Mouse (Mus musculus): Measurements from ENCODE around the gene Aff3. TPM values are rescaled to one million over a fixed set of nuclear protein-coding genes. Genes with fewer than 3 reads are reported as not detected.

Gene Aff3
- polyA plus RNA-seq, 1 experiment from 2014 or later, result 5.7 TPM

DNA sequence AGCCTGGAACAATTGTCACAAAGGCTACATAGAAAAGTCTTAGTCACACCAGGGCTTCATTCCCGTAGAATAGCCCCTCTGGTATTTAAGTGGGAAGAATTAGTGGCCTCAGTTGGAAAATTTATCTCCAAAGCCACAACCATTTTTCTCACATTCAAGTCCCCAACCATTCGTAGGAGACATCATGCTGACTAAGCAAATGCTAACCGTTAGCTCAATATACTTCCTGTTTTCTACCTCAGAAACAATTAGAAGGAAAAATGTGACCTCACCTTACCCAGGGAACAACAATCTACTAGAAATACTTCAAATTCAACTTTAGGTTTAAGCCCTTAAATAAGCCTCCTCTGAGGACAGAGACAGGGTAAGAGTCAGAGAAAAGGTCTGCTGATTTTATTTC lies 256.5 kb downstream of the Aff3 start:
- no peak overlapping the region for H3K27ac ChIP-seq (ENCODE audit: poor library complexity, severe bottlenecking)
- ATAC-seq (ENCODE audit: insufficient number of reproducible peaks, low FRiP score), result no peak
- H3K9me3 ChIP-seq (replicated peaks), result no peaks in the 10 kb centered on the region
- 71% methylated on average over 3 of the region's 3 CpGs for WGBS
- H3K27me3 ChIP-seq (replicated peaks), result no peaks in the 10 kb centered on the region
- peaks cover 19% of the 10 kb centered on the region for H3K4me1 ChIP-seq (replicated peaks)
- no peaks in the 10 kb centered on the region for H3K36me3 ChIP-seq
- no peak overlapping the region for H3K4me2 ChIP-seq
- no peak overlapping the region for H3K4me3 ChIP-seq
- H3K9ac ChIP-seq, result no peak overlapping the region

DNA sequence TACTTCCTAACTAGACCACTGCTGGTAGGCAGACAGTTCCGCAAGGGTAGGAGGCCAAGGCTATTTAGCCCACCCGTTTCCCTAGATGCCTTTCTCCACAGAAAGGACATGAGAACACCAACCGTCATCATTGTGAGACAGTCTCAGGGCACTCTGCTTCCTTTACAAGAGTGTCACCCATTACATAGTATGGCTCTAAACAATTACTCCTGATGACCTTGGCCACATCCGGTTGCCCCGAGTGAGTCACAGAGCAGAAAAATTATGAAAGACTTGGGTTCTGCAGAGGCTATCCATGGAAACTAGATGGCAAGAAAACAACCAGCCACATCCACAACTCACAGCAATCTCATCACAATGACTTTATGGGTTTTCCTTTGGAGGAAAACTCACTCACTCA lies 261.0 kb downstream of the Aff3 start:
- Histone ChIP-seq H3K27me3 (replicated peaks) (no peaks in the 10 kb centered on the region), H3K4me2 (no peak overlapping the region), H3K36me3 (no peaks in the 10 kb centered on the region), H3K4me1 (replicated peaks) (peaks cover 16% of the 10 kb centered on the region), H3K9me3 (replicated peaks) (no peaks in the 10 kb centered on the region; the same call in 1 of the 2 replicates), H3K4me3 (no peak overlapping the region), H3K9ac (no peak overlapping the region), H3K27ac (ENCODE audit: poor library complexity, severe bottlenecking) (no peak overlapping the region)
- ATAC-seq (ENCODE audit: insufficient number of reproducible peaks, low FRiP score), result no peak
- 83% methylated on average over 5 of the region's 5 CpGs for WGBS

DNA sequence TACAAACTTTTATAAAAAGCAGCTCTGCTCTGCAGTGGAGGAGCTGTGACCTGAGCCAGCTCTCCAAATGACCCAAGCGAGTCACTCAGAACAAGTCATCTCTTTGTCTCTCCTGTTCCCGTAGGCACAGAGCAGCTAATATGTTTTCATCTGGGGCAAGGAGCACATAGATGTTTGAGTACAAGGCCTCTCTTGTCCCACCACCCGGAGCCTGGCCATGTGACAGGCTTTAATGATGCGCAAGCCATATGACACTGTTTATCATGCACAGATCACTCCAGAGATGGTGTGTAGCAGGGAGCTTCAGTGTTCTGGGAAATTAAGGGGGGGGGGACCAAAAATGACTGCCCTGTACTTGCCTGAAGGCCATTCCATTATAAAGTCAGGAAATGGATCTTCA lies 262.9 kb downstream of the Aff3 start:
- no peak overlapping the region for H3K4me2 ChIP-seq
- no peak overlapping the region for H3K27ac ChIP-seq (ENCODE audit: poor library complexity, severe bottlenecking)
- H3K27me3 ChIP-seq (replicated peaks), result no peaks in the 10 kb centered on the region
- H3K9ac ChIP-seq, result no peak overlapping the region
- no peak overlapping the region for H3K4me3 ChIP-seq
- H3K4me1 ChIP-seq (replicated peaks), result peaks cover 27% of the 10 kb centered on the region
- H3K36me3 ChIP-seq, result no peaks in the 10 kb centered on the region
- ATAC-seq (ENCODE audit: insufficient number of reproducible peaks, low FRiP score), result no peak
- no peaks in the 10 kb centered on the region; the same call in 1 of the 2 replicates for H3K9me3 ChIP-seq (replicated peaks)
- WGBS, result 63% methylated on average over 4 of the region's 4 CpGs

DNA sequence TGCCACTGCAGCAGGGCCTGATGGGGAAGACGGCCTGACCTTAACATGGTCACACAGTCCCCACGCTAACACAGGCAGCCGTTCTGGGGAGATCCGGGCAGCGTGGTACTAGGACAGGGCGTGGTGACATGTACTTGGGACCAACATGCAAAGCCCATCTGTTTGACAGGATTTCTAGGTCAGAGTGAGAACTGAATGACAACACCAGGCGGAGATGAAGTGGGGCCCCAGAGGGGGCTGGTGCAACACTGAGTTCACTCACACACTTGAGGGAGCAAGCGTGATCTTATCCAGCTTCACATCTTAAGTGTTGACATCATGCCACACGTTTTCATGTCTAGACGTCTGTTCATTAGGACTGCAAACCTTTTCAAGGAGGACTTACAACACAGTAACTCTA lies 265.5 kb downstream of the Aff3 start:
- no peaks in the 10 kb centered on the region for H3K36me3 ChIP-seq
- no peaks in the 10 kb centered on the region for H3K27me3 ChIP-seq (replicated peaks)
- WGBS, result 67% methylated on average over 10 of the region's 10 CpGs
- H3K4me1 ChIP-seq (replicated peaks), result peaks cover 36% of the 10 kb centered on the region
- no peak overlapping the region for H3K4me3 ChIP-seq
- no peaks in the 10 kb centered on the region; the same call in 1 of the 2 replicates for H3K9me3 ChIP-seq (replicated peaks)
- H3K9ac ChIP-seq, result no peak overlapping the region
- no peak overlapping the region for H3K4me2 ChIP-seq
- H3K27ac ChIP-seq (ENCODE audit: poor library complexity, severe bottlenecking), result no peak overlapping the region
- ATAC-seq (ENCODE audit: insufficient number of reproducible peaks, low FRiP score), result no peak

DNA sequence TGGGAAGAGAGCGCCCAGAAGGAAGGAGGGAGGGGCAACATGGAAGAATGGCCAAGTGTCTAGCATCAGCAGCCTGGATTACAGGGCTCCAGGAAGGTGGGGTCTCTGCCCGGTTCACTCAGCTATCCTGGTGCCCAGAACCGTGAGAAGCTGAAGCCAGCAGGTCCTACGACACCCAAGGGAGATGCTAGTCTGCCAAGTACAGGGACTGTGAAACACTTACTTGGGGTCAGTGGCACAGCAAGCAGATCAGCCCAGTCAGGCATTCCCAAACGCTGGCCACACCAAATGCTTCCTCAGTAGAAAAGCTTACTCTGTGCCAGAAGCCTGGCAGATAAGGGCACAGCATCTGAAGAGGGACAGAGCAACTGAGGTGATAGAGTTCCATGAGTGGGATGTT lies 266.2 kb downstream of the Aff3 start:
- Histone ChIP-seq H3K4me1 (replicated peaks) (peaks cover 43% of the 10 kb centered on the region), H3K27ac (ENCODE audit: poor library complexity, severe bottlenecking) (no peak overlapping the region)
- WGBS, result 51% methylated on average over 5 of the region's 5 CpGs

DNA sequence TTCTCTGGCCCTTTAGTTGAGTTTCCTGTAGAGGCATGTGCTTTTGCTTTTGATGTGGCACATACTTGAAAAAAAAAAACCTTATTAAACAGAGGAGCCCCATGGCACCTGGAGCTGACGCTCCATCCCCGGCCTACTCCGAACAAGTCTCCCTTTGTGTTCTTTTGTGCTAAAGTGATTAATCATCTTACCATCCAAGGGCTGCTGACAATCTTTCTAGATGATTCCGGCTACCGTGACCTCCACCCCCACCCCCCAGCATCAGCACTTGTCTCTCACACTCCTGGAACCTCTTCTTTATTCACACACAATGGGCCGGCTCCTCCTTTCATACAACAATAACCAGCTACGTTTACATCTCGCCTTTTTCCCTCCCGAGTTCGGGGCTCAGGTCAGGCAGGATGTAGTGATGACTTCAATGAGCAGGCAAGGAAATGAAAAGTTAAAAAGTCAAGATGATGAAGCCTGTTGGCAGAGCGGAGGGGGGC lies 269.5 kb downstream of the Aff3 start:
- no peak overlapping the region for H3K4me3 ChIP-seq
- no peak overlapping the region for H3K4me2 ChIP-seq
- 58% methylated on average over 11 of the region's 11 CpGs for WGBS
- H3K4me1 ChIP-seq (replicated peaks), result peaks cover 45% of the 10 kb centered on the region
- H3K9ac ChIP-seq, result no peak overlapping the region
- no peaks in the 10 kb centered on the region; the same call in 1 of the 2 replicates for H3K9me3 ChIP-seq (replicated peaks)
- H3K36me3 ChIP-seq, result no peaks in the 10 kb centered on the region
- ATAC-seq (ENCODE audit: insufficient number of reproducible peaks, low FRiP score), result no peak
- H3K27ac ChIP-seq (ENCODE audit: poor library complexity, severe bottlenecking), result no peak overlapping the region
- no peaks in the 10 kb centered on the region for H3K27me3 ChIP-seq (replicated peaks)

More for the DNA sequence above, 266.2 kb downstream of the Aff3 start:
- no peaks in the 10 kb centered on the region for H3K36me3 ChIP-seq
- no peak for ATAC-seq (ENCODE audit: insufficient number of reproducible peaks, low FRiP score)
- no peak overlapping the region for H3K4me3 ChIP-seq
- no peak overlapping the region for H3K9ac ChIP-seq
- H3K27me3 ChIP-seq (replicated peaks), result no peaks in the 10 kb centered on the region
- H3K9me3 ChIP-seq (replicated peaks), result no peaks in the 10 kb centered on the region; the same call in 1 of the 2 replicates
- H3K4me2 ChIP-seq, result no peak overlapping the region

DNA sequence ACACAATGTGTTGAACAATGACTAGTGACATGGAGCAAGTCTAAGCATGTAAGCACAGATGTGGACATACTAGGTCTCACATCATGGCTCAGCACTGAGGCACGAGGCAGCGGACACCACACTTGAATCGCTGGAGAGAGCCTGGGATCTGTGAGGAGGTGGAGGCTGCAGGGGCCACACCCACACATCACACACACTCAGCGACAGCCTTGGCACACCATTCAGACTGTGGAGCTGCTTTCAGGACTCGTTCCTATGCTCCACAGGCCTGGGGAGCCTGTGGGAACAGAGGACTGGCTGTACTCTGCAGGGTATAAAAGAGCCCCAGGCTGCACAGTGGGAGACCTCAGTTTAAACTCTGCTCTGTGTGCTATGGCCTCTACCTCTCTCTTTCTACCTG lies 270.3 kb downstream of the Aff3 start:
- Histone ChIP-seq H3K4me2 (no peak overlapping the region), H3K4me3 (no peak overlapping the region), H3K27ac (ENCODE audit: poor library complexity, severe bottlenecking) (no peak overlapping the region), H3K9me3 (replicated peaks) (no peaks in the 10 kb centered on the region), H3K27me3 (replicated peaks) (no peaks in the 10 kb centered on the region), H3K9ac (no peak overlapping the region), H3K4me1 (replicated peaks) (peaks cover 45% of the 10 kb centered on the region), H3K36me3 (no peaks in the 10 kb centered on the region)
- no peak for ATAC-seq (ENCODE audit: insufficient number of reproducible peaks, low FRiP score)
- 28% methylated on average over 5 of the region's 5 CpGs for WGBS

DNA sequence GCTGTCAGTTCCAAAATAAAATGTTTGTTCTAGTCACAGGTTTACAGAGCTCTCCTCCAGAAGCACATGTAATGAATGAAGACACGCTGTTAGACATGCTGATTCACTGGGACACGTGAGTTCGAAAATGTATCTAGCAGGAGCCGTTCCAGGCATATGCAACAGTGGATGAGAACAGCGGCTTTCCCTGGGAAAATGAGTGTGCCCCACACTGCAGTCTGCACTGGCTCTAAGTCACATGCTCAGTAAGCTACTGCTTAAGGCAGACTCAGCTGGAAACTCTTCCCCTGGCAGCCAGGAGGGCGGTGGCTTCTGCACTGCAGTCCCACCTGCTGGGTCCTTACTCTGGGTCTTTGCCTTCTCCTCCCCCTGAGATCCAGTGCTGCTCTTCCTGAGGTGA lies 271.2 kb downstream of the Aff3 start:
- no peak overlapping the region for H3K4me2 ChIP-seq
- H3K9me3 ChIP-seq (replicated peaks), result no peaks in the 10 kb centered on the region
- no peaks in the 10 kb centered on the region for H3K36me3 ChIP-seq
- no peak overlapping the region for H3K9ac ChIP-seq
- WGBS, result 38% methylated on average over 6 of the region's 6 CpGs
- no peak for ATAC-seq (ENCODE audit: insufficient number of reproducible peaks, low FRiP score)
- no peaks in the 10 kb centered on the region for H3K27me3 ChIP-seq (replicated peaks)
- H3K4me1 ChIP-seq (replicated peaks), result peaks cover 36% of the 10 kb centered on the region
- no peak overlapping the region for H3K4me3 ChIP-seq
- no peak overlapping the region for H3K27ac ChIP-seq (ENCODE audit: poor library complexity, severe bottlenecking)

DNA sequence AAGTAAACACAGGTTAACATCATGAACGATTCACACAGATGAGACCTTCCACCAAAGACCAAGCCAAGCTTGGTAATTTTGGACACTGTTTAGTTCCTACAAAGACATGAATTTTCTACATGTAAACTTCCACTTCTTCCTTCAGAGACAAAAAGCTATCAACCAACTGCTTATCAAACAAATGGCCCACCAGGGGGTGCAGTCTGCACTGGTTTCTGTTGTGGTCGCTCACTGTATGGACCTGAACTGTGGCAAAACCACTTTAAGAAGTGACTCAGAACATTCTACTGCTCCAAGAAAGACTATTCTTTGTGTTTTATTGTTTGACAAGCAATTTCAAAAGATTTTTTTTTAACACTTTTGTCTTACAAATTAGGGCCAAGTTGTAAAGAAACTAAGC lies 271.8 kb downstream of the Aff3 start:
- Histone ChIP-seq H3K9me3 (replicated peaks) (no peaks in the 10 kb centered on the region), H3K27me3 (replicated peaks) (no peaks in the 10 kb centered on the region), H3K9ac (no peak overlapping the region), H3K4me3 (no peak overlapping the region), H3K27ac (ENCODE audit: poor library complexity, severe bottlenecking) (no peak overlapping the region), H3K36me3 (no peaks in the 10 kb centered on the region), H3K4me2 (no peak overlapping the region), H3K4me1 (replicated peaks) (peaks cover 30% of the 10 kb centered on the region)
- ATAC-seq (ENCODE audit: insufficient number of reproducible peaks, low FRiP score), result no peak
- 34% methylated on average over 2 of the region's 2 CpGs for WGBS

DNA sequence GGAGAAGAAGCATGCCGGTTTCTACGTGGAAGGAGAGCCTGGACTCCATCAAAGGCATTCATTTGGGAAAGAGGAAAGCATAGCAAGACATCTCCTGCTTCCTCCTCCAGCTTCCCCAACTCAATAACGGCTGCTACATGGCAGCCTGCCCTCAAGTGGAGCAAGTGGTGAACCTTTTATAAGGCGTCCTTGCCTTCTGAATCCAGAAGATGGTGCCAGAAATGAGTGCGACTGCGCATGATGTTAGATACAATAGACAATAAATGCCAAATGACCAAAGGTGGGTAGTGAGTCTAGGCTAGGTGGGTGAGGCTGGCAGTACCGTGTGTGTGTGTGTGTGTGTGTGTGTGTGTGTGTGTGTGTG lies 273.9 kb downstream of the Aff3 start:
- no peaks in the 10 kb centered on the region for H3K36me3 ChIP-seq
- no peak for ATAC-seq (ENCODE audit: insufficient number of reproducible peaks, low FRiP score)
- H3K4me2 ChIP-seq, result no peak overlapping the region
- 67% methylated on average over 7 of the region's 7 CpGs for WGBS
- no peak overlapping the region for H3K9ac ChIP-seq
- no peak overlapping the region for H3K4me3 ChIP-seq
- no peaks in the 10 kb centered on the region for H3K9me3 ChIP-seq (replicated peaks)
- no peak overlapping the region for H3K27ac ChIP-seq (ENCODE audit: poor library complexity, severe bottlenecking)
- peaks cover 24% of the 10 kb centered on the region for H3K4me1 ChIP-seq (replicated peaks)
- H3K27me3 ChIP-seq (replicated peaks), result no peaks in the 10 kb centered on the region

DNA sequence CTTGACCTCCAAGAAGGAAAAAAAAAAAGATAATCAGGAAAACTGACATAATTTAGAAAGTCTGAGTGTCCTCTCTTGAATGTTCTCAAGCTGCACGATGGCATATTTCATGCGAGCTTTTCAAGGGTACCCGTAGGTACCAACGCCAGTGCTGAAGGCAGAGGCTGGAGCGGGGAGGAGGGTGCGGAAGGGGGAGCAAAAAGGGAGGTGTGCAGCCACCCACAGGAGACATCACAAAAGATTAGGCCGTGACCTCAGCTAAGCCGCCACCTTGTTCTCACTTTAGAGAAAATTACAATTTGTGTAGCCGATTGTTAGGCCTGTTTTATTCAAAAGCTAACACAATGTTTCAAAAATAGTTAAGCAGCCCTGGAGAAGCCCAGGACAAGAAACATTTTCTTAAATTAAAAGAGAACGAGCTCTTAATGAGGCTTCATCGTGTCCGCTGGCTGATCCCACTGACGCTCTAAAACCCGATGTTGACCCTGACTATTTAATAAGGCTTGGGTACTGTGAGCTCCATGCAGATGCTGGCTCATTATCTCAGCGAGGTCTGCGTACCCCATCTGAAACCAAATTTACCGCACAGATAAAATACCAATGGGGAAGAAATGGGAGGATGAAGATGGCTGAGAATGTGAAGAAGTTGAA lies 274.4 kb downstream of the Aff3 start:
- Histone ChIP-seq H3K27me3 (replicated peaks) (no peaks in the 10 kb centered on the region), H3K9me3 (replicated peaks) (no peaks in the 10 kb centered on the region), H3K9ac (no peak overlapping the region), H3K4me3 (no peak overlapping the region), H3K36me3 (no peaks in the 10 kb centered on the region), H3K27ac (ENCODE audit: poor library complexity, severe bottlenecking) (no peak overlapping the region), H3K4me1 (replicated peaks) (peaks cover 25% of the 10 kb centered on the region), H3K4me2 (no peak overlapping the region)
- 86% methylated on average over 17 of the region's 17 CpGs for WGBS
- no peak for ATAC-seq (ENCODE audit: insufficient number of reproducible peaks, low FRiP score)

DNA sequence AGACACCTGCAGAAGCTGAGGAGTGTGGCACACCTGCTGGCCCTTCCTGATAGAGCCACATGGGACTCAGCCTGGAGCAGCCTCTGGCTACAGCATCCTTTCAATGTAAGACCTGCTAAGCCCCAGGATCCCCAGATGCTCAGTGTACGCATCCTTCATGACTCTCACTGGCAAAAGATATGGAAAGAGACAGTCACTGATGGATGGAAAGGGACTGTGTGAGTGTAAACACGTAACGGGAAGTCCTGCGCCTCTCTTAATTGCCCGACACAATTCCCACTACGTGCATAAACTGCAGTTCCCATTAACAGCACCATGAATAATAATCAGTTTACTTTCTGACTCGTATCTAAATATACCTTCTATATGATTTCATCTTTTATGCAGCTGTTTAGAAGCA lies 275.2 kb downstream of the Aff3 start:
- no peak overlapping the region for H3K27ac ChIP-seq (ENCODE audit: poor library complexity, severe bottlenecking)
- WGBS, result 88% methylated on average over 7 of the region's 7 CpGs
- H3K36me3 ChIP-seq, result no peaks in the 10 kb centered on the region
- H3K9me3 ChIP-seq (replicated peaks), result no peaks in the 10 kb centered on the region
- ATAC-seq (ENCODE audit: insufficient number of reproducible peaks, low FRiP score), result no peak
- H3K27me3 ChIP-seq (replicated peaks), result no peaks in the 10 kb centered on the region
- no peak overlapping the region for H3K4me2 ChIP-seq
- H3K4me1 ChIP-seq (replicated peaks), result peaks cover 26% of the 10 kb centered on the region
- no peak overlapping the region for H3K4me3 ChIP-seq
- no peak overlapping the region for H3K9ac ChIP-seq
